Mouse (Mus musculus) heart, postnatal 0 days (tissue): ENCODE measurements around the gene Col7a1. TPM values are rescaled to one million over a fixed set of nuclear protein-coding genes. Genes with fewer than 3 reads are reported as not detected.
A peak's percentile ranks its signal among the peaks of the same experiment; 100 is the strongest.

ENCODE experiments used
- ATAC-seq: fragments of 200-750 bp; cut with Nextera tagmentation; 2 replicates; pipeline ENCODE4 v1.8.0; 2017; ENCODE audit warnings: low read depth, moderate number of reproducible peaks, moderate library complexity; ENCODE audit not compliant: insufficient read depth
- DNase-seq: peaks from one replicate; pipeline ENCODE4 v3.0.0-alpha.2; 2016; ENCODE audit warnings: low spot score
- H3K27ac ChIP-seq: fragments of 300-500 bp; sonication (generic); 2 replicates; pipeline ENCODE4 v1.5.1; 2014; ENCODE audit warnings: low read depth, mild to moderate bottlenecking
- H3K27me3 ChIP-seq: fragments of 300-500 bp; sonication (generic); 2 replicates; pipeline ENCODE4 v1.6.1; 2014; ENCODE audit warnings: low read length, mixed read lengths; ENCODE audit not compliant: control insufficient read depth, insufficient read depth
- H3K36me3 ChIP-seq: fragments of 300-500 bp; sonication (generic); replicated peaks from 2 replicates; pipeline ENCODE4 v1.6.1; 2014; ENCODE audit warnings: low read length, mixed read lengths; ENCODE audit not compliant: control insufficient read depth, insufficient read depth
- H3K4me1 ChIP-seq: fragments of 300-500 bp; sonication (generic); 2 replicates; pipeline ENCODE4 v1.6.1; 2014; ENCODE audit warnings: antibody characterized with exemption; ENCODE audit not compliant: control insufficient read depth, insufficient read depth
- H3K4me2 ChIP-seq: fragments of 300-500 bp; sonication (generic); 2 replicates; pipeline ENCODE4 v1.6.1; 2014; ENCODE audit warnings: low read depth, mild to moderate bottlenecking, low read length, moderate library complexity
- H3K4me3 ChIP-seq: fragments of 300-500 bp; sonication (generic); 2 replicates; pipeline ENCODE4 v1.5.1; 2014; ENCODE audit warnings: low read depth, low read length
- H3K9ac ChIP-seq: fragments of 300-500 bp; sonication (generic); replicated peaks from 2 replicates; pipeline ENCODE4 v1.6.1; 2014; ENCODE audit warnings: low read depth, low read length, mixed read lengths
- H3K9me3 ChIP-seq: fragments of 300-500 bp; sonication (generic); replicated peaks from 2 replicates; pipeline ENCODE4 v1.6.1; 2016; ENCODE audit warnings: low read length; ENCODE audit not compliant: control insufficient read depth
- CTCF ChIP-seq: IDR thresholded peaks from 2 replicates; pipeline ENCODE4 v1.5.1; 2016; ENCODE audit warnings: antibody characterized with exemption, control low read depth, low read depth
- EP300 ChIP-seq: IDR thresholded peaks from 2 replicates; pipeline ENCODE4 v1.6.1; 2016; ENCODE audit warnings: antibody characterized with exemption, low read depth
- WGBS: fragments of 180-500 bp; shearing (Covaris S2); extraction: QIAGEN DNeasy Blood & Tissue Kit; methylation state at CpG from one replicate; pipeline ENCODE4 v1.1.7; 2014; 5-methylcytosine and 5-hydroxymethylcytosine counted together
- polyA plus RNA-seq: library from polyadenylated mRNA; unstranded; fragments of >200 nt; fragmentation: Nextera tagmentation; extraction: Ambion mirVana; gene quantifications from 2 replicates; pipeline ENCODE4 v1.2.1, GENCODE M21; 2015
- total RNA-seq: library from RNA; depleted of rRNA; stranded (reverse); fragments of >200 nt; gene quantifications from 2 replicates; pipeline ENCODE4 v1.2.3, GENCODE M21; 2014; ENCODE audit warnings: low replicate concordance

Gene Col7a1
- total and polyA plus RNA-seq, 2 experiments from 2014 or later: 0.57 to 1.3 TPM

DNA sequence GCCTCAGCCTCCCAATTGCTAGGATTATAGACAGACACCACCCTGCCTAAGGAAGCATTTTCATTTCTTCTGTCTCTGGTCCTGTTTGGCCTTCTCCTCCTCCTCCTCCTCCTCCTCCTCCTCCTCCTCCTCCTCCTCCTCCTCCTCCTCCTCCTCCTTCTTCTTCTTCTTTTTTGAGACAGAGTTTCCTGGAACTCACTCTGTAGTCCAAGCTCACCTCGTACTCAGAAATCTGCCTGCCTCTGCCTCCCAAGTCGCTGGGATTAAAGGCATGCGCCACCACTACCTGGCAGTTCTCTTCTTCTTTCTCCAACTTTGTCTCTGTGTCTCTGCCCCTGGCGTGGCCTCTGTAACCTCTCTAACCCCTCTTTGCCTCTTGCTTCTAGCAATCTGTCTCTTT lies 32.3 kb downstream of the Col7a1 start, which contains the start of gene Ucn2:
Ucn2 (plus strand) TSS at position 301 of the 400 bp plus-strand sequence.
- Histone ChIP-seq H3K27ac (no peak within 1 kb of the TSS), H3K9me3 (no peaks in the 10 kb centered on the region), H3K9ac (no peak within 1 kb of the TSS), H3K27me3 (no peaks in the 10 kb centered on the region), H3K4me3 (no peak within 1 kb of the TSS), H3K4me2 (no peak within 1 kb of the TSS), H3K36me3 (no peaks in the 10 kb centered on the region), H3K4me1 (peaks cover 28% of the 10 kb centered on the region)
- ATAC-seq: no peak
- no peak for DNase-seq
- WGBS: 77% methylated on average over 4 of the region's 4 CpGs
- no peak for TF ChIP-seq EP300
- TF ChIP-seq CTCF: no peak

DNA sequence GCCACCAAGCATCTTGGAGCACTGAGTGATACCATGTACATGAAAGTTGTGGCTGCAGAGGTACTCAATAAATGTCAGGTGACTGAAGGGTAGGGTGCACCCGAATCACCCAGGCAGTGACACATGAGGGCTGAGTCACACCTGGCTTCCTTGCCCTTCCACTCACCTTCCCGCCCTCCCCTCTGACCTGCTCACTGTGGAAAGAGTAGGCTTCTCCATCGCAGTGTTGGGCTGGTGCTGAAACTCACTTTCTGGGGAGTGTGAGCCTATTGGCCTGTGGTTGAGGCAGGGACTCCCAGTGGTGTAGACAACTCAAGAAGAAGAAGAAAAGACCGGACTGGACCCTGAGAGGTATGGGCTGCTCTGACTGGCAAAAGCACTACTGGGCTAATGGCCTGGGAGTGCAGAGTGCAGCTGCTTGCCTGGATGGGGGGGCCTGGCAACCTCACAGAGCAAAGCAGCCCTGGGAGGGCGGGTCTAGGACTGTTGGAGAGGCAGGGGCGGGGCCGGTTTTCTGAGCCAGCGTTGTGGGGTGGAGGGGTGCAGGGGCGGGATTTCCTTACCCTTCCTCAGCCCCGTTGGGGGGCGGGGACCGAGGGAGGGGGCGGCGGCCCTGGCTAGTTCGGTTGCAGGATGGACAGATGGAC lies 34.4 kb downstream of the Col7a1 start:
- Histone ChIP-seq H3K27ac (no peak overlapping the region), H3K27me3 (no peaks in the 10 kb centered on the region), H3K36me3 (no peaks in the 10 kb centered on the region), H3K4me2 (peak overlapping the region; percentile 43), H3K9me3 (no peaks in the 10 kb centered on the region), H3K4me1 (peaks cover 34% of the 10 kb centered on the region), H3K4me3 (0 out of 2 replicates have a peak overlapping the region, but pooled peaks have one; percentile 9), H3K9ac (no peak overlapping the region)
- DNase-seq: no peak
- TF ChIP-seq EP300 (no peak), CTCF (no peak)
- WGBS: 24% methylated on average over 15 of the region's 15 CpGs
- no peak for ATAC-seq

DNA sequence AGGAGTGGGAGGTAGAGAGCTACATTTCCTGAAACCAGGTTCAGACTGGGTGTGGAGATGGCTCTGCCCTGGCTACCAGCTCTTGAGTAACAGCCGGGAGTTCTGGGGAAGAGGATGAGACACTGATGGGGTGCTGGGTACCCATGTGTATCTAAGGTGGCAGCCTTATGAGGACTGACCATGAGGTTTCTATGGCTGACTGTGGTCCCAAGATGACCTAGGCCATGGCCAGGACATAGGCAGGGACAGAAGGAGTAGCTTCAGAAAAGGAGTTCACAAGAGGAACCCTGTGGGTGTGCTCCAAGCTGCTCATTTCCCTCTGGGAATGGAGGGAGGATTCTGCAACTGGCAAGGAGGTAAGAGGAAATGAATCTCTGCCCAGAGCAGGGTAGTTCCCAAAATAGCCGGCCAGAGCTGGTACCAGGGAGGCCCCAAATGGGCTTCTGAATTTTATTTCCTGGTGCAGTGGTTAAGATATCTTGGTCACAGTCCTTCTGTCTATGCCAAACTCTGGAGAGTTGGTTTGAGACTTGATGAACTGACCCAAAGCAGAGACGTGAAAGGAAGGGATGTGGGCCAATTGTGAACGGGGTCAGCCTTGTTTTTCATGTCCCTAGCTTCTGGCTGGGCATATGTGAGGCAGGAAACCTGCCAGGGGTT lies 36.5 kb downstream of the Col7a1 start:
- no peaks in the 10 kb centered on the region for H3K27me3 ChIP-seq
- no peak for ATAC-seq
- H3K27ac ChIP-seq: peak overlapping the region; percentile 93
- H3K36me3 ChIP-seq: no peaks in the 10 kb centered on the region
- WGBS: 40% methylated on average over 4 of the region's 4 CpGs
- no peak overlapping the region for H3K9ac ChIP-seq
- H3K4me2 ChIP-seq: no peak overlapping the region
- H3K9me3 ChIP-seq: no peaks in the 10 kb centered on the region
- no peak overlapping the region for H3K4me3 ChIP-seq
- no peak for TF ChIP-seq EP300
- TF ChIP-seq CTCF: no peak
- DNase-seq: no peak
- peaks cover 34% of the 10 kb centered on the region for H3K4me1 ChIP-seq

DNA sequence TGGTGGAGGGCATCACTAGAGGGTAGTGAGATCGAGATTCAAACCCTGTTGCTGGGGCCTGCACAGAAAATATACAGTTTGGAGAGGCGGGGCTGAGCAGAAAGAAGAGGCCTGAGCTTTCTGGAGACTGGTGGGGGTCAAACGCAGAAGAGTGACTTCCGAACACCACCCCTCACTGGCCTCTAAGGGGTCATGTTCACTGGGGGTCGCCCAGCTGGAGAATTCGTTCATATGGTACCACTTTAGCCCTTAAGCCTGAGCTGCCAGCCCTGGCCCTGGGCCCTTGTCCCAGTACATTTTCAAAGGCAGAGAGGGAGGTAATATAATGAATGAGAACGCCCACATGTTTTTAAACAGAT lies 37.1 kb downstream of the Col7a1 start:
- Histone ChIP-seq H3K36me3 (no peaks in the 10 kb centered on the region), H3K9ac (no peak overlapping the region), H3K4me1 (peaks cover 34% of the 10 kb centered on the region), H3K4me2 (no peak overlapping the region), H3K27me3 (no peaks in the 10 kb centered on the region), H3K9me3 (no peaks in the 10 kb centered on the region), H3K27ac (peak overlapping the region; percentile 93), H3K4me3 (no peak overlapping the region)
- DNase-seq (no peak), ATAC-seq (no peak)
- 78% methylated on average over 7 of the region's 7 CpGs for WGBS
- no peak for TF ChIP-seq CTCF

DNA sequence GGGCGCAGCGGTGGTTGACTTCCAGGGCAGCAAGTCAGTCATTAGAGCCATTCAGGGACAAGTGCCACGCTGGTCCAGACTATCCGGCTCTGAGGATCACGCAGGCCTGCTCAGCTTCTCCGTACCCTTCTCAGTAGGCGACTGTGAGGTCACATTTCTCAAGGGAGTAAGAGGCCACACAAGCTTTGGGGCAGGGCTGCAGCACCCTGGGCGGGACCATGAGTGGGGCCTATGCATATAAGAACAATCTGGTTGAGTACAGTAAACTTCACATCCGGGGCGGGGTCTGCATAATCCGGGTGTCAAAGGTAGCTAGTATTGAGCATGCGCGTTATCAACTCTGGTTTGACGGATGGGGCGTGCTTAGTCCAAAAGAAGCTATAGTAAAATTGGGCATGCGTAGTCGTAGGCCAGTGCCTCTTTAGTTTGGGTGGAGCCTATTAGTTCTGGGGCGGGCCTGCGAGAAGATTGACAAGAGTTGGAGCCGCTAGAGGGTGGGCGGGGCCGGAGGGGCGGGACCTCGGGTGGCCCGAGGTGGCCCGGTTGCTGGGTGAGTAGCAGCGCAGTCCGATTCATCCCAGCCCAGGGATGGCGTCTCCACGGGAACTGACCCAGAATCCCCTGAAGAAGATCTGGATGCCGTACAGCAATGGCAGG lies 38.2 kb downstream of the Col7a1 start, which contains the start of gene Pfkfb4:
Pfkfb4 (plus strand) TSS at position 351 of the 657 bp plus-strand sequence.
- DNase-seq: peak; percentile 100
- Histone ChIP-seq H3K27me3 (no peaks in the 10 kb centered on the region), H3K9ac (peak within 1 kb of the TSS; percentile 48; the same call in 1 of the 2 replicates), H3K36me3 (no peaks in the 10 kb centered on the region), H3K9me3 (no peaks in the 10 kb centered on the region), H3K4me3 (peak within 1 kb of the TSS; percentile 53), H3K4me2 (peak within 1 kb of the TSS; percentile 88), H3K4me1 (peaks cover 34% of the 10 kb centered on the region), H3K27ac (peak within 1 kb of the TSS; percentile 93)
- TF ChIP-seq EP300 (no peak), CTCF (no peak)
- whole genome bisulfite sequencing: 2% methylated on average over 31 of the region's 31 CpGs
- ATAC-seq: peak; percentile 92
